Mouse (Mus musculus) cerebellum, adult 9-10 months (tissue): ENCODE data around the gene Acad10.
"Not testable (repeated sequence)": the region's sequence is repeated elsewhere in the genome, so short reads cannot be mapped to it uniquely, and the experiment has no call there.

Experiments used
- DNase-seq: peaks from one replicate; pipeline ENCODE4 v3.0.0; 2022

Acad10 gene

GRCm38 (mm10) chr5:121656866-121657265 lies 3.4 kb downstream of the Acad10 start:
- not testable (repeated sequence) for DNase-seq

DNA sequence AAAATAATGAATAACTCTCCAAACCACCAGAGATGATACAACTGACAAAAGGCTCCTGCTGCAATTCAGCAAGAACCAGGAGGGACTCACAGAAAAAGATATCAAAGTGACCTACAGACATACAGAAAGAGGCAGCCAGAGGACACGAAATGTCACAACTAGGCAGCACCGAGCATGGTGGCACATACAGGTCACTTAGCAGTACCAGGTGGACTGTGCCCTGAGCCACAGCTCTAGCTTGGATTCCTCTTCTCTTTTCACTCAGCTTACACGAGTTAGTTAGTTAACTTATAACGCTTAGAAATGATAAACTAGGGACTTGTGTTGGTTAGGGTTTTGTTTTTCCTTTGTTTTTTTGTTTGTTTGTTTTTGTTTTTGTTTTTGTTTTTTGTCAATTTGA lies 5.8 kb downstream of the Acad10 start:
- DNase-seq = no peak

- no peak for DNase-seq
These were observed 11.2 kb downstream of the Acad10 start for GRCm38 (mm10) chr5:121649134-121649533.

- no peak for DNase-seq
These were observed 20.7 kb downstream of the Acad10 start for GRCm38 (mm10) chr5:121639601-121640000.

GRCm38 (mm10) chr5:121637296-121637695 lies 23.0 kb downstream of the Acad10 start:
- DNase-seq = no peak

- no peak for DNase-seq
These were observed 25.6 kb downstream of the Acad10 start for GRCm38 (mm10) chr5:121634668-121635067.

DNA sequence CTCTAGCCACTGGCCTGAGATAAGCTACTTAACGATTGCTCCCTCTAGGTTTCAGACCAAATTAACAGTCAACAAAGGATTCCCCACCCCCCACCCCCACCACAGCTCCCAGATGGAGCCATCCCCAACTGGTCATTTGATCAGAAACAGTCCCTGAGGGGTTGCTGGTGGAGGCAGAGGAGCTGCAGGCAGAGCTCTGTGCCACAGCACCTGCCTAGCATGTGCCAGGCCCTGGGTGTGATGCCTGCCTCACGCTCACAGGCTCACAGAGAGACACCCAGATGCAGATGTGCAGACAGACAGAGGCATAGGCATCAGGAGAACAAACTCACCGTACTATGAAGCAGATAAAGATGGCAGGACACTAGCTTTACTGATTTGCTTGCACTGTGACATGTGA lies 27.5 kb downstream of the Acad10 start:
- DNase-seq = no peak

- not testable (repeated sequence) for DNase-seq
These were observed 29.1 kb downstream of the Acad10 start for GRCm38 (mm10) chr5:121631106-121631647.

DNA sequence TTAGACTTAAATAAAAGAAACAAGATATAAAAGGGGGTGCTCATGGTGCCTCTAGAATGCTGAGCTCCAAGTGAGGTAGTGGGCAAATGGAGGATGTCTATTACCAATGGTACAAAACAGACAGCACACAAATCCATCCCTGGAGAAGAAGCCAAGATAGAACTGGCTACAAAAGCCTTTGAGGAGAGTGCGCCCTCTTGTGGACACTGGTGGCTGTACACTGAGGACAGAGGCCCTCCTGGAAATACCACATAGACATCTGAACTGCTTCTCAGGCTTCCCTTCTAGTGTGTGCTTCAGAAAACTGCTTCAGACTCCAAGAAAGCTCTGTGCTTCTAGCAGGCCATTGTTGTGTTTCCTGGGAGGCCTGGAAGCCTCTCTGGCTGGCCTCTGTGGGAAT lies 32.4 kb downstream of the Acad10 start:
- peak; percentile 69 for DNase-seq

DNA sequence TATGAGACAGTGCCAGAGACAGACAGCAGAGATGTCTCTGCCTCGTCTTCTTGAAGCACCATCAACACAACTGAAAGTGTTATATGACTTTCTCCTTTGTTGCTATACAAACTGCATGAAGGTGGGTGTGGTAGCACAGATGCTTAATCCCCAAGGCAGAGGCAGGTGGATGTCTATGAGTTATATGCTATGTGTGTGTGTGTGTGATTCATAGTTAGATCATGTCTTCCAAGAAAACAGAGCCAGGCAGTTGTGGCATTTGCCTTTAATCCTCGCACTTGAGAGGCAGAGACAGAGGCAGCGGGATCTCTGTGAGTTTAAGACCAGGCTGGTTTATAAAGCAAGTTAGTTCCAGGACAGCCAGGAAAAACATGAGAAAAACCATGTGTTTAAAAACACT lies 37.1 kb downstream of the Acad10 start:
- DNase-seq = no peak

DNA sequence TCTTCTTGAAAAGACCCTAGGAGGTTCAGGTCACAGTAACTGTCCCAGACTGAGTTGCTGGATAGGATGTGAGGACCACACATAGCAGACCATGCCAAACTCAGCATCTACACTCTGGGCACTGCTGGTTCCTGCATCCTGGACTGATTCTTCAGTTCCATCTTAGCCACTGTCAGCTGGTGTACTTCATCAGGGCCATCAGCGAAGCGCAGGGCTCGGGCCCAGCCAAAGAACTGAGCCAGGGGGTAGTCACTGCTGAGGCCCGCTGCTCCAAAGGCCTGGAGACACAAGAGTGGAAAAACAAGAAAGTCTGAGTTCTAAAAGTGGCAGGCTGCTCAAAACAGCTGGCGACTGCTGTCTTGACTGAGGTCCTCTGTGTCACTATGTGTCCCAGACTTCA lies 39.2 kb downstream of the Acad10 start:
- DNase-seq = no peak

- DNase-seq = peak; percentile 88
These were observed 41.5 kb downstream of the Acad10 start, which contains the start of gene Acad12 for GRCm38 (mm10) chr5:121618592-121619513. Gene Acad12 (minus strand): TSS chr5:121618938.

GRCm38 (mm10) chr5:121614921-121615320 lies 45.4 kb downstream of the Acad10 start:
- not testable (repeated sequence) for DNase-seq

DNA sequence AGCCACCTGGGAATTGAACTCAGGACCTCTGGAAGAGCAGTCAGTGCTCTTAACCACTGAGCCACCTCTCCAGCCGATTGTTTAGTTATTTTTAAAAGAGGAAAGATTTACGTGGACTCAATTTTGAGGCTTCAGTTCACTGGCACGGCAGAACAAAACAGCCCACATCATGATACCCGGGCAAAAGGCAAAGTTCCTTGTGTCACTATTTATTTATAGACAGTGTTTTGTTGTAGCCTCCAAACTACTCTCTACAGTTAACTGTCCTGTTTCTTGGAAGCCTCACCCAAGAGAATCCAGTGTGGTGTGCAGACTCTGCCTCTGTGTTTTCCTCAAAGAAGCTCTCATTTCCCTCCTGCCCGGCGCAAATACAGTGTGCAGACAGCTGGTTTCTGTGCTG lies 48.3 kb downstream of the Acad10 start:
- DNase-seq = no peak

DNA sequence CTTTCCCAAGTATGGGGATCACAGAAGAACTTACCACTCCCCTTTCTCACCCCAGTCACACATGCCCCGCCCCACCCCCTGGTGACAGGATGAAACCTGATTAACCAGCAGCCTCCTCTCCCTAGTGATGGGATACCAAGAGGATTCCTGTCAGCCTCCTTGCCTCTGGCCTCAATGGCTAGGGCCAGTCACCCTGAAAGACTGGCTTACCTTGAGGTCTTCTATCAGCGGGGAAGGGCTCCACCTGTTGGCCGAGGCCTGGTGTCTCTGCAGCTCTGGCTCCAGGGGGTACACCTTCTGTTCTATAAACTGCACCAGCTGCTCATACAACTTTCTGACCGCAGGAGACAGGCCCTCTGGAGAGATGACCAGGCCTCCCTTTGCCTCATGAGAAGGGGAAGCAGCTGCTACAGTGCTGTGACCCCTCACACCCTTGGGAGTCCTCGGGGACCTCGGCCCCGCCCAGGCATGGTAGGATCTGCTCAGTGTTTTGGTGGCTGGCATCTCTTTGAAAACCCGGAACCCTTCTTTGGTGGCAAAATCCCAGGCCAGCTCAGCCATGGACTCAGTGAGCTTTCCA lies 50.7 kb downstream of the Acad10 start:
- not testable (repeated sequence) for DNase-seq

DNA sequence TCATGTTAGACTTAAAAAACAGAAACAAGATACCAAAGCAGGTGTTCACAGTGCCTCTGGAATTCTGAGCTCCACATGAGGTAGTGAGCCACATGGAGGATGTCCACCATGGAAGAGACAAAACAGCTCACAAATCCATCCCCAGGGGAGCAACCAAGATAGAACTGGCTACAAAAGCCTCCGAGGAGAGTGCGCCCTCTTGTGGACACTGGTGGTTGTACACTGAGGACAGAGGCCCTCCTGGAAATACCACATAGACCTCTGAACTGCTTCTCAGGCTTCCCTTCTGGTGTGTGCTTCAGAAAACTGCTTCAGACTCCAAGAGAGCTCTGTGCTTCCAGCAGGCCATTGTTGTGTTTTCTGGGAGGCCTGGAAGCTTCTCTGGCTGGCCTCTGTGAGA lies 54.2 kb downstream of the Acad10 start:
- peak; percentile 60 for DNase-seq

GRCm38 (mm10) chr5:121603815-121604214 lies 56.5 kb downstream of the Acad10 start:
- not testable (repeated sequence) for DNase-seq

GRCm38 (mm10) chr5:121601547-121602299 lies 58.6 kb downstream of the Acad10 start:
- peak; percentile 88 for DNase-seq

DNA sequence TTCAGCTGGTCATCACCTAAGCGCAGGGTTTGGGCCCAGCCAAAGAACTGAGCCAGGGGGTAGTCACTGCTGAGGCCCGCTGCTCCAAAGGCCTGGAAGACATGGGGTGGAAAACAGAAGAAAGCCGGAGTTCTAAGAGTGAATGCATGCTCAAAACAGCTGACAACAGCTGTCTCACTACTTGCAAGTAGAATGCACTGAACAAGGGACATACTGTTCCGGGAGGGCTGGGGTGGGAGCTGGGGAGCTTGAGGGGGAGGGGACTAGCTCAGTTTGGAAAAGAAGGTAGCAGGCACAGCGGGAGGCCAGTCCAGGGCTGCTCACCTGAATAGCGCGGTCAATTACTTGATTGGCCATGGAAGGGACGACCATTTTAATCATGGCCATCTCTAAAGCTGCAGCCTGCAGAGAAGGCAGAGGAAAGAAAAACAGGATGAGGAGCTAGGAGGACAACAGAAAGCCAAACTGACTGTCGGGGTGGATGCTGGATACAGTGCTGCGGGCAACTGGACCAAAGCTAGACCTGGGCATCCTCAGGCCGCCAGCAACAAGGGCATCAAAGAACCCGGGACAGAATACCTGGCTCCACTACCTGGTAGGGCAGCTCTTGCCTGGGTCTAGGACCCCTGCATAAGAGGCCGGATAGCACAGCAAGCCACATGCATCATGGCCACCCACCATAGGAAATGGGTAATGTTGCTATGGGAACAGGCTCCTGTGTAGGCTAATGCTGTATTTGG lies 61.3 kb downstream of the Acad10 start:
- no peak for DNase-seq

DNA sequence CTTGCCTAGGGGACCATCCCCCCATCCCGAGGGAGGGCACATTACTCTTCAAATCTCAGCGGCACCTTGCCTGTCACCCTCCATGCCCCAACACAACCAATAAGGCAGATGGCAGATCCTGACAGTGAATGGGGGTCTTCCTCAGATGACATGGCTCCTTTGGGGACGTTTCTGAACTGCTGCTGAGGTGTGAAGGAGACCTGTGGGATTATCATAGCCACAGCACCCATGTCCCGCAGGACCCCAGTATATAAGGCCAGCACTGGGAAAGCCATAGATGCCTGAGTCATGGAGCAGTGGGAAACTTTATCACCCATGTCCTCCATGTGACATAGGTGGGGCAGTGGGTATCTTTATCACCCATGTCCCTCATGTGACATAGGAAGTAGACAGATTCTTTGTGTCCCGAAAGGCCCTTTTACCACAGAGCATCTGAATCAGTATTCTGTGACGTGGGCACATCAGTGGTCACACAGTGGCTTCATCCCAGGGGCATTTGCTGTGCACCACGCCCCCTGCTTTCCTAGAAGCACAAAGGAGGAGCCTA lies 62.2 kb downstream of the Acad10 start:
- DNase-seq = no peak

GRCm38 (mm10) chr5:121597332-121597731 lies 63.0 kb downstream of the Acad10 start:
- no peak for DNase-seq

DNA sequence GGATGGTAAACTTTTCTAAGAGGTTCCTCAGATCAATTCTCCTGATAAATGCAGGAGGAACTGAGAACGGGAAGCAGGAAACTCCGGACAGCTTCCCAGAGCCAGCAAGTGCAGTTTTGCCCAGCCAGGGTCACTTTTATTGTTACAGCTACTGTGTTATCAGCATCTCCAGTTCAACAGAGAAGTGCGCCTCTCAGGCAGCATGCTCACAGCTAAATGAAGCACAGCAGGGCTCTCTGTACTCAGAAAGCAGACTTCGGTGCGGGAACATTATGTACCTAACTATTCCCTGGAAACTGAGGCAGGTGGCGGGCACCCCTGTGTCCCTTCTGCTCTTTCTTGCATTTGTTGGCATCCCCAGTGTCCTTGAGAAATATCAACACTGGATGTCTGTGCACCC lies 64.1 kb downstream of the Acad10 start:
- DNase-seq = no peak
